Mouse (Mus musculus) CH12F3 (cell line): ENCODE data around the gene Cmtm7.

Experiments
- in situ Hi-C: fragments of 300-500 bp; cut with MboI; formaldehyde crosslinking; loops from 2 replicates; pipeline ENCODE4 v1.14.3; 2020; ENCODE audit warnings: low sequenced_read_pairs

Gene Cmtm7

DNA sequence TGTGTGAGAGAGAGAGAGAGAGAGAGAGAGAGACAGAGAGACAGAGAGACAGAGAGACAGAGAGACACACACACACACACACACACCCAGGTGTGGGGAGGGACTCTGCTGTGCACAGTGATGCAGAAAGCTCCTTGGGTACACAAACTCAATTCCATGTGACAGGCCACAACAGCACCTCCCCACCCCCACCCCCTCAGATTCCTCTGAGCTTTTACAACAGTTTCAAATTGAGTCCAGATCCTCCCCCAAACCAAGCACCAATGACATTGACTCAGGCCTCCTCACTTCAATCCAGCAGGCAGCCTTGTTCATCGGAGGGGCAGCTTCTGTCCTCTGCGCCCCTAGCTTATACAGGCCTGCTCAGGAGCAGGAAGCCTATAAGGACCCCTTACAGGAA is 14.1 kb downstream of the Cmtm7 start:
- in situ Hi-C loops, result no loop called here

DNA sequence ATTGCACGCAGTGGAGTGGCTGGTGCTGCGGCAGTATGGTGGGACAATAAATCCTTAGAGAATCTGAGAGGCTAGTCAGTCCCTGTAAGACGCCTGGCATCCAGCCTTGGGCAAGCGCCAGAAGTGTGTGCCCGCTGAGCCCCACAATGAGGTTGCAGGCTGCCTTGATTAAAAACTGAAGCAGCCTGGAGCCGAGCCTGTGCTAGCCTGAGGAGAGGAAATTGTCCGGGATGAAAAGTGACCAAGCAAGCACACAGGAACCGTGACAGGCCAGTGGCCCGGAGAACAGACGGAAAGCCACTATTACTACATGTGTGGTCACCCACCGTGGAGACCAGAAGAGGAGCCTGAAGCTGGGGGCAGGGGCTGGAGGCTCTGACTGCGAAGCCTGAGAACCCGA is 14.6 kb downstream of the Cmtm7 start:
- in situ Hi-C loops, result no loop called here

DNA sequence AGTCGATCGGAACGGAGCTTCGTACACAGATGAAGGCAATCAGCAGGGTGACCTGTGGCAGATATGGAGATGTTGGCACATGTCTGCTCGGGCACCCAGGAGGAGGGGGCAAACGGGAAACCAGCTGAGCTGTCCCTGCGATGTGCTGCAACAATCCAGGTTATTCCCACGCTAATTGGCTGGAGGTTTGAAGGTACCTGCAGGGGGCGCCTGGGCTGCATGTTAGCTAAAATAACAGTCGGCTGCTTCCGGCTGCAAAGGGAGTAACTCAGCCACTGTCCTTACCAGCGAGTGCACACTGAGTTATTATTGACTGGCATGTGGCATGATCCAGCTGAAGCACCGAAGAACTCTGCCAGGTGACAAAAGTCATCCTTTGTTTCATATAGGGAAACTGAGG is 18.3 kb downstream of the Cmtm7 start:
- in situ Hi-C loops, result no loop called here

DNA sequence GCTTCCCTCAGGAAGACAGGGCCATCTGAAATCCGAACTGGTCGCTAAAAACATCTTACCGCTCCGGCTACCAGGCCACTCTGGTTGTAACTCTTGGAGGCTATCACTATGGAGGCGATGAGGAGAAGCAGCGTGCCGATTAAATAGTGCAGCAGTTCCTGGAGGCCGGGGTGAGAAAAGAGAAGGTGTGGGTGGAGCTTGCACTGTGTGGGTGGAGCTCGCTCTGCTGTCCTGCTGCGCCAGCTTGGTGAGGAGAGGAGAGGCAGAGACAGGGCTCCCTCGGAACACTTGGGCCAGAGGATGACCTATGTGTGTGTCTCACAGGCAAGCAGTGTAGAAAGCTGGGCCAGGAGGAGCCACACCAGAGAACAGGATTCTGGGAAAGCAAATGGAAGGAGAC is 19.8 kb downstream of the Cmtm7 start:
- in situ Hi-C loops, result no loop called here

DNA sequence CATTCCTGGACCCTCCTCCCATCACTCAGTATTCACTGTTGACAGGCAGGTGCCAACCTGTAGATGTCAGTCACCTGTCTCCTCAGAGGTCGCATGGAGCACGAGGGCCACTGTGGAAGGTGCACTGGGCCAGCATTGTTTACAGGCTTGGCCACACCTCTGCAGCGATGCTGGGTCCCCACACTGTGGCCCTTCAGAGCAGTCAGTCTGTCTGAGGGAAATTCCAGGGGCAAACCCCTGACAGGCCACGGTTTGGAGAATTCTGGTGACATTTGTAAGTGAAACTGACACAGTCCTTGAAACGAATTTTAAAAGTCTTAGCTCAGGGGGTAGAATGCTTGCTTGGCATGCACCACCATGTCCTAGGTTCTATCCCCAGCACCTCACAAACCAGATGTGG is 21.3 kb downstream of the Cmtm7 start:
- in situ Hi-C loops, result no loop called here

DNA sequence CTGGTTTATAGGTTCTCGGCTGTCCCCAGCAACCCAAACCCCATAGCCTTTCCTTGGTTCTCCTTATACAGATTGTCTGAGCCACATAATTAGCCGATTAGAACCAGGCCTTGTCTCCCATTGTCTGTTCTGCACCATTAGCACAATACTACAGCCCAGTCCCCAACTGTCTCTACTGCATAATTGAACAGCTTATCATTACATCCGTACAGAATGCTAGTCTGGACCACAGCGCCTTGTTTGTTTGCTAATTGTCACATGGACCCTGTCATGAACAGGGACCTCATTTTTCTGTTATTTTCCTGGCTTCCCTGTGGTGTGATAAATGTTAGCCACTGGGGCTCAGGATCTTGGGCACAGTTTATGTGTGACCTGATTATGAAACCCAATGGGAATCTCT is 21.8 kb downstream of the Cmtm7 start:
- in situ Hi-C loops, result no loop called here

DNA sequence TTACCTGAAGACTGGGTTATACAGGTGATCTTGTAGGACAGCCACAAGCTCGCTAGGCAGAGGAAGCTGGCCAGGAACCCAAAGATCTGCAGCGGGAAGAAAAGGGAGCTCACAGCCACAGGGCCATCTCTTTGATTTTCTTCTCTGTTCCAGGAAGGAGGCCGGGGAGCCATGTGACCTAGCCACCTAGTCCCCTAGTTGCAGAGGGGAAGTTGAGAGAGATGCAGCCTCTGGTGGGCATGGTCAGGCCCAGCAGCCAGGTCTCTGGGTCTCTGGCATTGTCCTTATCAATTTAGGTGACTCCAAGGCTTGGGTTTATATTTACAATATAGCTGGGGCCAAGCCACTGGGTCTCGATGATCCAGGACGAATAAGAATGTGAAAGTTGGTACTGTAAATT is 22.9 kb downstream of the Cmtm7 start:
- in situ Hi-C loops, result no loop called here

DNA sequence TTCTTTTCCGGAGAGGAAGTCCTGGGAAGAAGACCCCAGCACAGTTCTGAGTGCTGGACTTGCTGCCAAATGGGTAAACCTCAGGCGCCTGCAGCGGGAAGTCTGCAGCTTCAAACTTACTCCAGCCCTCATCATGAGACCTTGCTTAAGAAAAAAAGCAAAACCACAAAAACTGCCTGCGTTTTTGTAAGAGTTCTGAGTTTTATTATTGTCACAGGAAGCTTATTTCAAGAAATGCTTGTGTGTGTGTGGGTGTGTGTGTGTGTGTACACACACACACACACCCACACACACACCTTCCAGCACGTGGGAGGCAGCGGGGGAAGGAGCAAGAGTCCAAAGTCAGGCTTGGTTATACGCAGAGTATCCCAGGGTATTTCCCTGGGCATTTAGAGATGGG is 23.4 kb downstream of the Cmtm7 start:
- in situ Hi-C loops, result no loop called here

DNA sequence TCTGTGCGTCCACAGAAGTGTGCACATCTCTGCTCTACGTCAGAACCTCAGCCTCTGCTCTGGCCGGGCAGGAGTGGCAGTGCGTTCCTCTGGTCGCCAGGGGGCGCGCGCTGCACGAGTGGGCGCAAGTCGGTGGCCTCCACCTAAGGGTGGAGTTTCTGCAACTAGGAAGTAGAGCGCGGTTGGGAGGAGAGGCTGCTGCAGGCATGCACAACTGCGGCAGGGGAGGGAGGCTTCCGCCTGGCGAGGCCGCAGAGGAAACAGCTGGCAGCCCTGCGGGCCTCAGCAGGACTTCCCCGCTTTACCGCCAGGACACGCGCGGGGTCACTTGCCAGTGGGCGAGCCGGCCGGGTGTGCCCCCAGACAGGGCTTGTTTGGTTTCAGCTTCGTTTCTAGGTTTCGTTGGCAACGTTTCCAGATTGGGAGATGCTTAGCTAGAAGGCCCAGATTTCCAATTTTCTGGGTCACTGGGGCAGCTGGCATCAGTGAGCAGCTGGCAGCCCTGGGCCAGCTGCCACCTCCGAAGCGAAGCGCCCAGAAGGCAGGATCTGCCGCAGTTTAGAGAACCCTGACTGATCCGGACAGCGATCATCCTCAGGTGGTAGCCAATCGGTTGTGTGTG is 28.7 kb downstream of the Cmtm7 start:
- in situ Hi-C loops, result no loop called here

DNA sequence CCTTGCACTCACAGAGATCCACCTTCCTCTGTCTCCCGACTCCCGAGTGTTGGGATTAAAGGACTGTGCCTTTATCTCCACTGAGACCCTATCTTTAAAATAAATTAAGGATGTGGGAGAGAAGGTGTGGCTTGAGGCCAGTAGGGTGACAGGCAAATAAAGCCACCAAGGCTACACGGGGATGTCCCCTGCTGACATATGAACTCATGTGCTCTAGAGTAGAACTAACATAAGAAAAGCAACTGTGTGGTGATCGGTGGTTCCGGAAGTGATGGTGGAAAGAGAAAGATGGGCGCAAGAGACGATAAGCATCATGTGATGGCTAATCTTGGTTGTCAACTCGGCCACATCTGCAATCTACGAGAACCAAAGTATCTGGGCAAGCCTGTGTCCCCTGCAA is 29.3 kb downstream of the Cmtm7 start:
- in situ Hi-C loops, result no loop called here

DNA sequence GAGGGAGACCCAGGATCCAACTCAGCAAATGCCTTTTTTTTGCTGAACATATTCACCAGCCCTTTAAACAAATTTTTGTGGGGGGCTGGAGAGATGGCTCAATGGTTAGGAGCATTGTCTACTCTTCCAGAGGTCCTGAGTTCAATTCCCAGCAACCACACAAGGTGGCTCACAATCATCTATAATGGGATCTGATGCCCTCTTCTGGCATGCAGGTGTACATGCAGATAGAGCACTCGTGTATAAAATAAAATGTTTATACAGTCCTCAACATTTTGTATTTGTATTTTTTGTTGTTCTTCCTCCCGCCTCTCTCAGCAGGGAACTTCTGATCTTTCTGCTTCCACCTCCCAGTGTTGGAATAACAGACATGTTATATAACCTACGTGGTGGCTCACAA is 30.1 kb downstream of the Cmtm7 start:
- in situ Hi-C loops, result no loop called here

DNA sequence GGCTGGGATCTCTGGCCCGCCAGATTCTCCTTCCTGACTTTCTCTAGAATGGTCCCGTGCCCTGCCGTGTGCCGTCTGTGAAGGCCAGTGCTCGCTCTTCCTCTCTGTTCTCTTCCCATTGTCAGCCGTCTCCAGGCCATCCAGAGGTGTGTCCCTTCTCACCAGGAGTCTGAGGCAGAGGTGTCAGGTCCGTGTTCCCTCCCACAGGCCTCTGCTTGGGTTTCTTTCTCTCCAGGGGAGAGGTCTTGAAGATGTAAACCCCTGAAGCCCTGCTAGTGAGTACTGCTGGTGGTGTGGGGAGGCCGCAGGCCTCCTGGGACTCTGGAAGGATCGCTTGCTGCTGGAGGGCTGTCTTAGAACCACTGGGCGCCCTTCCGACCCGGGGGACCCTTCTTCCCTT is 34.2 kb downstream of the Cmtm7 start:
- in situ Hi-C loops, result no loop called here

DNA sequence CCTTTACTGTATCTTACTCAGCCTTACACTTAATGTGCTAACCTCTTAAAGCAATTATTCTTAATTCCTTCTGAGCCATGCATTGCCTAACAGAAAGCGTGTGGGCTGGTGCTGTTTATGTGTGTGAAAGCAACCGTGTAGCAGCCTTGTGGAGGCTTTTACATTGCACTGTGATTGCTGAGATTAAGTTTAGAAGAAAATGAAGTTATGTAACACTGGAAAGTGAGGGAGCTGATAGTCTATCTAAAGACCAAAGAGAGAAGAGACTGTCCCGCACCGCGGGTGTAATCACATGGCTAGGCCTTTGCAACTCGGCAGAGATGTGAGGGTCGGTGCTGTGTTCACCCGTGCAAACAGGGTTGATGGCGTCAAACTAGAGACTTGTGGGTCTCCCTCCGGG is 34.6 kb downstream of the Cmtm7 start:
- in situ Hi-C loops, result no loop called here

DNA sequence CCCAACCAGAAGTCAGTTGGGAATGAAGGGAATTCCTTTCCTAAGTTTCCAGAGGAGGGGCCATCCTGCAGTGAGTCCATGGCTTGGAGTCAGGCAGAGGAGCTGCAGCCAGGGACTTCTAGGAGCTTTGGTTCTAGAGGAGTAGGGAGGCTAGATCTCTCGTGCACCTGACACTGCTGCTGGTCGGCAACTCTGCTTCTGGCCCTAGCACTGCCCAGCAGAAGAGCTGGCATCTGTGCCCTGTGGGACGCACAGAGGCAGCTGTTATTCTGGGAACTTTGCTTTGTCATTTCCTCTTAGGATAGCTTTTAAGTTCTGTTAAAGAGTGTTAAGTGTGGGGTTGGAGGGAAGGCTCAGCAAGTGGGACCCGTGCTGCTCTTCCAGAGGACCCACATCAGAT is 36.0 kb downstream of the Cmtm7 start:
- in situ Hi-C loops, result no loop called here

DNA sequence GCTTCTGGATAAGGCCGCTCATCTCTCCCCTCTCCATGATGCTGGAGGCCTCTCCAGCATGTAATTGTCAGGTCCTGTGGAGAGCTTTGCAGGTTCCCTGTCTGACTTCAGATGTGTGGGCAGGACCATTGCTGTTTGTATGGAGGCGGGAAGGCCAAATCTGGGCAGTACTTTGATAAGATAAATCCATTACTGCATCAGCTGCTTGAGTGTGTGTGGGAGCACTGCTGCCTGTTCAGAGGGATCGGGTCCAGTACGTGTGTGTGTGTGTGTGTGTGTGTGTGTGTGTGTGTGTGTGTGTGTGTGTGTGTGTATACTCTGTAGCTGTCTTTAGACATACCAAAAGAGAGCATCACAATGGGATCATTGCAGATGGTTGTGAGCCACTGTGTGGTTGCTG is 36.5 kb downstream of the Cmtm7 start:
- in situ Hi-C loops, result no loop called here

DNA sequence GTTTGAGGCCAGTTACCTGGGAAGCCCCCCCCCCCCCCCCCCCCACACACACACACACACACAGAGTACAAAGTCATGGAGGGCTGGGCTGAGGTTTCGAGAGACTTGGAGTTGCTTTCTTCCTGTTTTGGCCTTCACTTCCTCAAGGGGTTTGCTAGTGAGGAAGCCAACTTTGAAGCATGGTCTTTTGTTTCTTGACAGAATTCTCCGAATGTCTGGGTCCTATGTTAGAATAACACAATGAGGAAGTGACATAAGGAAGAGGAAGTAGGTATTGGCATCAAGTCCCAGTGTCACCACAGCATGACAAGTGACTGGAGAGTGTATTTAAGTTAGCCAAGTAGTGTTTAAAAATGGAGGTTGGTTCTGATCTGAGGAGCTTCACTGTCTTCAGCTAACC is 38.9 kb downstream of the Cmtm7 start:
- in situ Hi-C loops, result no loop called here

DNA sequence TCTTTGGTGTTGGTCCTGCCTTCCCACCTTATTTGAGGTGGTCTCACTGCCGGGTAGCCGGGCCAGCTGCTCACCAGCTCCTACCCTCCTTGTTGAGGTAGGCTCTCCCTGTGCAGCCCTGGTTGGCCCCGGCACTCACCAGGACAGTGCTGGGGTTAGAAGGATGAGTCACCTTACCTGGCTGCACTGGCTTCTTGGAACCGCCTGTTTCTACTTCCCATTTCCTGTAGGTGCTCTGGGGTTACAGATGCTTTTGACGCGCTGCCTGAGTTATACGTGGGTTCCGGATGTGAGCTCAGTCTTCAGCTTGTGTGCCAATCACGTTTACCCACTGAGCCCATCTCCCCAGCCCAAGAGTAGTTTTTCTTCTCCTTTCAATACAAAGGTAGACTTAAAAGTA is 41.3 kb downstream of the Cmtm7 start:
- in situ Hi-C loops, result no loop called here

DNA sequence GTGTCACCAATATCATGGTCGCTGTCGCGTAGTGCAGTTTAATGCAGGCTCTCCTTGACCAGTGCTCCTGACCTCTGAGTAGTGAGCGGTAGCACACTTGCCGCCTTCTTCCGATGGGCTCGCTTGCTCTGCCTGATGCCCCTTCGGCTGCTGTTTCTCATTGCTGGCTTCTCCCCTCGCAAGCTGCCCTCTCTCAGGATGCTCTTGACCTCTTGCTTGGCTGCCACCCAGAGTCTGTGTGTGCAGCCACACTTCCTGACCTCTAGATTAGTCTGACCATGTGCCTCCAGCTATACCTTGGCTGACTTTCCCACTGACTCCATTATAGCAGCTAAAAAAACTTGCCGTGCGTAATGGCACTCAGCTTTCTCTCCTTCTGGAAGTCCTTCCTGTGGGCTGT is 45.2 kb downstream of the Cmtm7 start:
- in situ Hi-C loops, result no loop called here

DNA sequence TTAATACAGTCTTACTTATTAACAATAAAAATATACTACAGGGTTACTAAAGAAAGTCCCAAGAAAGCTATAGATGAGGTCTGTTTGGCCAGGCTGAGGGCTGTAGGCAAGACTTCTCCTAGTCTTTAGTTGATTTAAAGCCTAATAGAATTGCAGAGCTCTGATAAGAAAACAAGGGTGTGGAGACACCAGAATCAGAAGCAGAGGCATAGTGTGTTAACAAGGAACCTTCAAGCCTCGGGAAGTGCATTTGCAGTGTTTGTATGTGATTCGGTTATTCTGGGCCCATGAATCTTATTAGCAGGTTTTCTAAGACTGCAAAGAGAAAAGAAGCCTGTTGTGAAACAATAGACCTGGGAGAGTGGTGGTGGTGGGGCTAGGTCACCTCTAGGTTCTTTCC is 48.4 kb downstream of the Cmtm7 start:
- in situ Hi-C loops, result no loop called here

DNA sequence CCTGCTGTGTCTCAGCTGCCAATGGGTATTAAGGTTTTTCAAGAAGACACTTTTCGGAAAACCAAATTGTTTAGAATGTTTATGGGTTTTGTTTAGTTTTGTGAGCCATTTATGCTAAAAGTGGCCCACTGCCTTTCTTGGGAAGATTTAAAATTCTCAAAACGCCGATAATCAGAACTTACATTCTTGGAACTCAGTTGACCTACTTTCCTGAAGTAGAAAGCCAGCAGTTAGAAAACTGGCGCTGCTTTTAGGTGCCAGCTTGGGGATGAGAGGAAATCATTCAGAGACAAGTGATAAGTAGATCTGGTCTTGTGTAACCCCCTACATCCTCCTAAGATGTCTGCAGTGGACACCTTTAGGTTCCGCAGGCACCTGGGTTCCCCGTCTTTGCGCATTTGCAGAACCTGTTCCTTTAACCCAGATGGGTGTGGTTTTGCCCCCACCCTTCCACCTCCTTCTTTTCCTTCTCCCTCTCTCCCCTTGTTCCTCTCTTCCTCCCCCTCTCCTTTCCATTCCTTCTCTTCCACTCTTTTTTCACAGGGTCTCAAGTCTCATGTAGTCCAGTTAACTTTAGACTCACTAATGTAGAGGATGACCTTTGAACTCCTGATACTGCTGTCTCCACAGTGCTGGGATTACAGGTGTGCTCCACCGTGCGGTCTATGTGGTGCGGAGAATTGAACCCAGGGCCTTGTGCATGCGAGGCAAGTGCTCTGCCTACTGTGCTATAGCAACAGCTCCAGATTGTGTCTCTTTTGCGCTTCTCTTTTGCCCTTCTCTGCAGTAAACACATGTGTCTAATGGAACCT is 49.6 kb downstream of the Cmtm7 start:
- in situ Hi-C loops, result no loop called here

DNA sequence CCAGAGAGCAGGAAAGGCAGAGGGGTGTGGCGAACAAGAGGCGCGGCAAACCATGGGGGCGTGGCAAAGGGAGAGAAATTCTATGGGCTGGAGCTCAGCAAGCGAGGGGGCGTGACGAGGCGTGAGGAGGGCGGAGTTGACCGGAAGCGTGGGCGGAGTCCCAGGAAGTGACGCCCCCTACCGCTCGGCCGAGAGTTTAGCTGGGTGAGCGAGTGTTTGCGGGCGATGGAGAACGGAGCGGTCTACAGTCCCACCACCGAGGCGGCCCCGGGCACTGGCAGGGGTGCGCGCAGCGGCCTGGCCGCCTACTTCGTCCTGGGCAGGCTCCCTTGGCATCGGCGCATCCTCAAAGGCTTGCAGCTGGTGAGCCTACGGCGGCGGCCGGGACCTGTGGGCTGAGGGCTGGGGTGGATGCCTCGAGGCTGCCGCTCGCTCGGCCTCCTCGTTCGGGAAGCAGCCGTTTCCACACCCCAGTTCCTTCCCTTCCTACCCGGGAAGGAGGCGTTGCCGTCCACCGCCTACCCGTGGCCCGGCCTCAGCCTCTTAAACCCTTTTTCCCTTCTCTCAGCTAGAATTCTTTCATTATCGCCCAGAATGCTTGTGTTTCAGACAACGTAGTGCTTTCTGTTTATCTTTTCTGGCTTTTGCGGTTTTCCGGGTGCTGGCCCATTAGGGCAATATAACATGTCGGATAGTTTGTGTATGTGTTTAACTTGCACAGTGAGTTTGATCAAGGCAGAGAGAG is 50.5 kb downstream of the Cmtm7 start, which contains the start of gene Cmtm6:
Cmtm6 (plus strand) TSS at position 106 of the 745 bp plus-strand sequence.
- in situ Hi-C loops, result no loop called here
